Mouse (Mus musculus): Measurements from ENCODE around the gene Kcnab1. TPM values are rescaled to one million over a fixed set of nuclear protein-coding genes. Genes with fewer than 3 reads are reported as not detected.

Kcnab1 gene
- 1.4 and 1.7 TPM in 2 replicates for polyA plus RNA-seq (2012; rRNA removed)

GRCm38 (mm10) chr3:65108945-65109921 is at the start of gene Kcnab1:
Gene Kcnab1 (plus strand): TSS chr3:65109384.
- DNase-seq (ENCODE audit: low spot score), result no peak

DNA sequence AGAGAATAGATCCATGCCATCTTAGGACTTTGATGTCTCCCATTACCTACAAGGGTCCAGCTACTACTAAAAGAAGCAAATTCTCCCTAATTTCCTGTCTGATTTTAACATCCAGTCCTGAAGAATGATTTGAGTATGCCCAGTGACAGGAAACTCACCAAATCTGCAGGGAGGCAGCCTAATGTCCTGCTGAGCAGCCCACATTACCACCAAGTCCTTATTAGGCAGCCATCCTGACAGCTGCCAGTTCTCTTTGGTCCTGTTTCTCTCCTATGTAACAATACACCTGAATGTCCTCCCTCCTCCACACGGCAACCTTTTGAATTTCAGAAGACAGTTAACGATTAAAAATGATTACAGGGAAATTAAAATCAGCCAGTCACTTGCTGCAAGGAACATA is 20.9 kb upstream of the Kcnab1 start:
- DNase-seq (ENCODE audit: low spot score), result no peak

- no peak for DNase-seq (ENCODE audit: low spot score)
These were observed 5.1 kb upstream of the Kcnab1 start for GRCm38 (mm10) chr3:65104117-65104516.

GRCm38 (mm10) chr3:65110190-65110589 is 1.0 kb downstream of the Kcnab1 start:
- DNase-seq (ENCODE audit: low spot score), result no peak

DNA sequence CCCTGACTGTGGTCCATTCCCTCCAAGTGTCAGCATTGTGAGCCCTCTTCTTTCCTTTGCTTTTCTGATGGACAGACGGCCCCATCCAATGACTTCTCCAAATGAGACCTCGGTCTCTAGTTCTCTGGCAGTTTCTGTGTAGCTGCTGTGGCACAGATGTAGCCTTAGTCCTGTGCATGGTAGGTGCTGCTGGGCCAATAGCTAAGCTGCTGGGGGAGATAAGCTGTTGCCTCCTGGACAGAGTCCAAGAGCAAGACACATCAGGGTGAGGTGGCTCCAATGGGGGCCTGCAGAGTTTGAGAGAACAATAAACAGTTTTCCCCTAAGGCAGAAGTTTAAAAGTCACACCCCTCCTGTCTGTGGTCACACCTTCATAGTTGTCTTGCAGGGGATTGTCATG is 2.0 kb downstream of the Kcnab1 start:
- no peak for DNase-seq (ENCODE audit: low spot score)

DNA sequence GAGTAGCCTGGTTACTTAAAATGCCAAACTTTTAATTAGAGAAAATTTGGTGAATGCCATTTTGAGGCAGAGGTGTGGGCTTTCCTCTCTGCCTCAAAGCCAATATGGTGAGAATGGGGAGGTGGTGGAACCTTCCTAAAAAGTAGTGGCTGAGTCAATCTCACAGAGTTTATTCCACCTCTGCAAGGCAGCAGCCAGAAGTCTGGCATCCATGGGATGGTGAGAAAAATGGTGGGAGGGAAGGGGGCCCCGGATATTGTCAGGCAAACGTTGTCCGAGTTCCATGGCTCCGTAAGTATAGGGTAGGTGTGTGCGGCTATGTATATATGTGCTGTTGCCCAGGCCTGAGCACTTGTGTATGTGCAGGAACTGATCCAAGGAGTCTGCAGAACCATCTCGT is 6.0 kb downstream of the Kcnab1 start:
- no peak for DNase-seq (ENCODE audit: low spot score)

DNA sequence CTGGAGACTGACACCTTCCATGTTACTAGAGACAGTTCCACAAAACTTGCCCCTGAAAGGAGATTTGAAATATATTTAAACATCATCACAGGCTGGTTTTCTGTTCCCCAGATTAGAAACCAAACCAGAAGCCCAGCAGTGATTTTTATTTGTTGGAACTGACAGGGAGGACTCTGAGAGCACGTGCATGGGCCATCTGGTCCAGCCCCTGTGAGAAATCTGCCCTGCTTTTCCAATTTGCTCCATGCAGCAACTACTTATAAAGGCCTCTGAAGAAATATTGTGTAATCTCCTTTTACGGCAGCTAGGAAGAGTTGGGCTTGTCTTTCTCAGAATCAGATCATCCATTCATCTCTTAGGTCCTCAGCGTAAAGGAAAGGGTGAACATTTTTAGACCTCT is 7.8 kb downstream of the Kcnab1 start:
- DNase-seq (ENCODE audit: low spot score), result no peak

- DNase-seq (ENCODE audit: low spot score), result no peak
These were observed 8.2 kb downstream of the Kcnab1 start for GRCm38 (mm10) chr3:65117365-65117764.

- DNase-seq (ENCODE audit: low spot score), result no peak
These were observed 15.8 kb downstream of the Kcnab1 start for GRCm38 (mm10) chr3:65124975-65125374.

DNA sequence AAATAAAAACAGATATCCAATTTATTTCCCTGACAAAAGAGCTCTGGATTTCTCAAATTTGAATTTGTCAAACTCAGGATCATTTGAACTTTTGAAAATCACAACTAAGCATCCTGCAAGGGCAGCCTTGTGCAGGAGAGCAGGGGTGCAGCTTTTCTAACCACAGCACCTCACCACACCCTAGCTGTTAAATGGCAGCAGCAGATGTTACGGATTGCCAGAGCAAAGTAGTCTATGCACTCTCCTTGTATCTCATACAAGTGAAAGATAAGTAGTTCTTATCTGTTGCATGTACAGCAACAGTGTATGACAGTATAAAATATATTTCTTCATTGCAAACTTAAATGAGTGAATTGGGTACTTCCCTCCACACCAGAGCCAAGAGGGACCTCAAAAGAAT is 20.4 kb downstream of the Kcnab1 start:
- no peak for DNase-seq (ENCODE audit: low spot score)

DNA sequence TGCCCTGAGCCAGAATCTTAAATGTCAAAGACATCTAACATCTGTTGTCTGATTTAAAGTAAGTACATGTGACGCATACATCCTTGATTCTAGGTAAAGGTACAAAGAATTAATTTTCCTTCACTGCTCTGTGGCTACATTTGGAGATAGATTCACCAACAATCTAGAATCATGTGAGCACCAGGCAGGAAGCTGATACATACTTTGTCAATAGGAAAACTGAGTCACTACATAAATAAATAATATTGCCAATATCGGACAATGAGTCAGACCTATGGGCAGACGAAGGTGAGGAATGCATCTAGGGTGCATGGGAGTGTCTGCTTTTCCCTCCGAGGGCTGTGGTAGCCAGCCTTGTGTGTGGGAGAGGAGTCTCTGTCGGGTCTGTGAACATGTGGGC is 25.7 kb downstream of the Kcnab1 start:
- no peak for DNase-seq (ENCODE audit: low spot score)

- no peak for DNase-seq (ENCODE audit: low spot score)
These were observed 27.7 kb downstream of the Kcnab1 start for GRCm38 (mm10) chr3:65136897-65137296.

DNA sequence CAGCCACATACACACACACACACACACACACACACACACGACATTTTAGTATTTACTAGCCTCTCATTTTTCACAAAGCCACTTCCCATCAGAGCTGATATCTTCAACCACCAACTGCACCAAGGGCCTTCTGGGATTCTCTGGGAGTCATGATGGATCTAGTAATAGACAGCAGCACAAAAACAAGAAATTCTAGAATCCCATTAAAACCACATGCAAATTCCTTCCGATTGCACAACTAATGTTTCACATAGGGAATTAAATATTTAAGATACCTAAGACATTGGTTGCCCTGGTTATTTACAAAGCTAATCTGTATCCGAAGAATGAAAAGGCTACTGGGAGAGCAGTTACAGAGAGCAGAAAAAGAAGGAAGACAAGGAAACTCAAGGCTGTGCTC is 29.6 kb downstream of the Kcnab1 start:
- no peak for DNase-seq (ENCODE audit: low spot score)

- DNase-seq (ENCODE audit: low spot score), result no peak
These were observed 36.0 kb downstream of the Kcnab1 start for GRCm38 (mm10) chr3:65145152-65145551.

- no peak for DNase-seq (ENCODE audit: low spot score)
These were observed 42.6 kb downstream of the Kcnab1 start for GRCm38 (mm10) chr3:65151808-65152207.

GRCm38 (mm10) chr3:65172964-65173363 is 63.8 kb downstream of the Kcnab1 start:
- DNase-seq (ENCODE audit: low spot score), result no peak

DNA sequence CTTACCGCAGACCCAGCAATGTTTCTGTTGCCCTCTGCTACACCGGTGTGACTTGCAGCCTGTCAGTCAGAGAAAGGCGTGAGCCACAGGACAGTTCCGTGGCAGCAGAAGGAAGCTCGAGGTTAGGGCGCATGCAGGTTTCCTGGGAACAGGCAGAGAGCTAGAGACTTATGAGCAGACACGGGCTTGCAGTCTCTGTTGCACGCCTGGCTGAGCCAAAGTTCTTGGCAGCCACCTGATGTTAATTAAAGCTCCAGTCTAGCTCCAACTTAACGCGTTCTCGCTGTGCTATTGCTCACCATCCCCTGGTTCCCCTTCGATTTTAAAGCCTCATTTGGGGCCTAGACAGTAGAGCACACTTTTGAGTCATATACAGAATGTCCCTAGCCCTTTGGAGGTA is 65.4 kb downstream of the Kcnab1 start:
- no peak for DNase-seq (ENCODE audit: low spot score)

GRCm38 (mm10) chr3:65175819-65176218 is 66.6 kb downstream of the Kcnab1 start:
- DNase-seq (ENCODE audit: low spot score), result no peak

- no peak for DNase-seq (ENCODE audit: low spot score)
These were observed 67.7 kb downstream of the Kcnab1 start for GRCm38 (mm10) chr3:65176846-65177245.

GRCm38 (mm10) chr3:65187833-65188698 is 78.9 kb downstream of the Kcnab1 start:
- DNase-seq (ENCODE audit: low spot score), result no peak

GRCm38 (mm10) chr3:65200611-65201010 is 91.4 kb downstream of the Kcnab1 start:
- no peak for DNase-seq (ENCODE audit: low spot score)

- DNase-seq (ENCODE audit: low spot score), result no peak
These were observed 94.4 kb downstream of the Kcnab1 start for GRCm38 (mm10) chr3:65203361-65204117.
